Mouse (Mus musculus) adrenal gland, postnatal 10 days (tissue): ENCODE data around the gene Nudt9. TPM values are rescaled to one million over a fixed set of nuclear protein-coding genes. Genes with fewer than 3 reads are reported as not detected.
A peak's percentile ranks its signal among the peaks of the same experiment; 100 is the strongest.
"Not testable (repeated sequence)": the region's sequence is repeated elsewhere in the genome, so short reads cannot be mapped to it uniquely, and the experiment has no call there.

Experiments used
- DNase-seq: peaks from one replicate; pipeline ENCODE4 v3.0.0; 2021; ENCODE audit warnings: mixed read lengths
- long read RNA-seq, 2 experiments: library from polyadenylated mRNA; stranded (forward); transcript quantifications; one replicate each; pipeline ENCODE4 v2.0.0; 2021
- total RNA-seq, 2 experiments: library from RNA; stranded (reverse); gene quantifications; 2 replicates each; pipeline ENCODE4 v1.2.3; 2021

Nudt9 gene
- total RNA-seq: 10 to 100 TPM; 52.0 to 53.2 TPM
- long read RNA-seq, experiment 1, transcript Nudt9-201 (8 exons, 1,488 nt): major isoform, 84 of 116 reads
- long read RNA-seq, experiment 1, partial matches to known transcripts: 8 of 116 reads
- long read RNA-seq, experiment 1, other reads (novel, unspliced or antisense): 24 of 116 reads
- long read RNA-seq, experiment 2, transcript Nudt9-201 (8 exons, 1,488 nt): major isoform, 49 of 67 reads
- long read RNA-seq, experiment 2, partial matches to known transcripts: 2 of 67 reads
- long read RNA-seq, experiment 2, other reads (novel, unspliced or antisense): 16 of 67 reads

DNA sequence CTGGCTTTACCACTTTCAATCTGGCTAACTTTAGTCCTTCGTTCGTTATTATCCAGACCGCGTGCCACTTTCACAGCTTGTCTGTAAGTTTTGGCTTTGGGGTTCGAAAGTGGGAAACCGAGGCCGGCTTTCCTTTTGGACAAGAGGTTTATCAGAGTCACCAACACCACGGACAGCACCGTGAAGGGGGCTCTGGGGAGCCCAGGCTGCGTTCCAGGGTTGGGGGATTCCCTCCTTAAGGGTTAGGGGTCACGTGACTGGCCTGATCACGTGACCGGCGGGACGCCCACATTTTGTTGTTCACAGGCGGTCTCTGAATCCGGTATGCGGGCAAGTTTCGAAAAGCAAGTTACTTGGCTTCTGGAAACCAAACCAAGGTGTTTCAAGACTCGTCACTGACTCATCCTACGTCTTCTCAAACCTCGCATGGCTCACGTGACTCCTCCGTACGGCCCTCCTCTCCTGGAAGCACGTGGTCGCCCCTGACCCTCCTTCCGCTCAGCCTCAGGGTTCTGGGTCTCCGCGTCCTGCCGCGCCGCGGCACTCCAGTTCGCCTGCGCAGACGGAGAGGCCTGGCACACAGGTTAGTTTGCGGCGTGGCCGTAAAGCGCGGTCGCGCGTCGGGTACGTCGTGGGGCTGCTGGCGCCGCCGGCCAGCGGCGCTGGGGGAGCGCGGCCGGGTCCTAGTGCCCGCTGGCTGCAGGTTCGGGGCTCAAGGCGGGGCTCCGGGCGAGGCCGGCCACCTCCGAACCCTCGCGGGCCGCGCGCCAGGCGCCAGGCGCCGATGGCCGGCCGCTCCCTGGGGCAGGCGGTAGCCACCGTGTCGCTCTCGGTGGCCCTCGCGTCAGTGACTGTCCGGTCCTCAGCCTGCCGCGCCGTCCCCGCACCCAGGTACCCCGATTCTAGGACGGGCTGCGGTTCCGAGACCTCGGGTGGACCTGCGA is at the start of gene Nudt9:
Gene Nudt9 (plus strand): TSS at position 51 of the 944 bp plus-strand sequence.
- DNase-seq: peak; percentile 97

DNA sequence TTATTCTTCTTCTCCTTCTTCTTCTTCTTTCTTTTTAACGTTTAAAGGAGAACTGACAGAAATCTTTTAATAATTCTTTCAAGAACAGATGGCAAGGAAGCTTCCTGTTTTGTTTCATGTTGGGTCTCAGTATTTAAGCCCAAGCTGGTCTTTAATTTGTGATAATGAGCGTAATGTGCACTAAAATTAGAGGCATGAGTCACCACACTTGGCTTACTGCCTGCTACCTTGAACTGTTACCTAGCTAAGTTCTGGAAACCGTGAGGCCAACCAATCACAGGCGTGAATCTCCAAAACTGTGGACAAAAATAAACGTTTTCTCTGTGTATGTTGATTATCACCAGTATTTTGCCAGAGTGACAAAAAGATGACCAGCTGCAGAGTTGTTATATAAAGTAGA is 47.4 kb upstream of the Nudt9 start:
- DNase-seq: peak; percentile 64

DNA sequence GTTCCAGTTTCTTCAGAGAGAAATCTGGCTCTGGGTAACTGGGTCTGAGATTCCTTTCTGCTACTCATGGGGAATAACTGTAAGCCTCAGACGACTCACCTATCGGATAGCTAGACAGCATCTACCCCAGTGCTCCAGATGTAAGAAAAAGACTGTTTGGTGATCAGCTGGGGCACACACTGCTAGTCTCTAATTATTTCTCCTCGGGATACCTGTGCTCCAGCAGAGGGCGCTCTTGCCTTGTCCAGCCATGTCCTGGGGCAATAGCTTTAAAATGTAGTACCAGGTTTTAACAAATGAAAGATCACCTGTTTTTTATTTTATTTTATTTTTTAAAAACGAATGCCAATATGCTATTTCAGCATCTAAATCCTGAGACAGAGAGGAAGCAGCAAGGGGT is 46.4 kb upstream of the Nudt9 start:
- DNase-seq: peak; percentile 90

DNA sequence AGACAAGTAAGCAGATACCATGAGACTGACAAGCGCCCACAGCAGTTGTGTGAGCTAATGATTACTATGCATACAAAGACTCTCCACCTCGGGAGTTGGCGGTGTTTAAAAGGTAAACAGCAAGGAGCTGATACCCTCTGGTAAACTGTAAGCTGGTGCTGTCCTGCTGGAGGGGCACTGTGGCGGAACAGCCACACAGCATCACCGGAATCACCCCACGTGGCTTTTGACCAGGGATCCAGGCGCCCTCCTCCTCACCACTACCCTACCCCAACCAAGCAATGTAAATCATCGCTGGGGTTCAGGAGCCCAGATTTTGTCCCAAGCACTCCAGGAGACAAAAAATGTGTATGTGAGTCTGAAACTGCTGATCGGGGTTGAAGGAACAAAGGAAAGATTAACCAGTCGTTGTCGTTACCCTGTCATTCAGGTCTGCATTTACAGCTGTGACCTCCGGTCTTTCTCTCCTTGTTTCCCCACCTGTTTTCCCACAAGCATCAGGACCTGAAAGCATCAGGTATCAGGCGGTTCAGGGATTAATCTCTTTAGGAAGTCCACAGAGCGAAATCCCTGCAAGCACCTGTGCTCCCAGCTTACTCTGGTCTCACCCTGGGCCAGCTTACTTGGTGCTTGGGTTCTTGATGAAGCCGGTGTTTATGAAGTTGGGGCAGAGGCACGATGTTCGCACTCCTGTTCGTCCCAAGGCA is 43.4 kb upstream of the Nudt9 start:
- no peak for DNase-seq

DNA sequence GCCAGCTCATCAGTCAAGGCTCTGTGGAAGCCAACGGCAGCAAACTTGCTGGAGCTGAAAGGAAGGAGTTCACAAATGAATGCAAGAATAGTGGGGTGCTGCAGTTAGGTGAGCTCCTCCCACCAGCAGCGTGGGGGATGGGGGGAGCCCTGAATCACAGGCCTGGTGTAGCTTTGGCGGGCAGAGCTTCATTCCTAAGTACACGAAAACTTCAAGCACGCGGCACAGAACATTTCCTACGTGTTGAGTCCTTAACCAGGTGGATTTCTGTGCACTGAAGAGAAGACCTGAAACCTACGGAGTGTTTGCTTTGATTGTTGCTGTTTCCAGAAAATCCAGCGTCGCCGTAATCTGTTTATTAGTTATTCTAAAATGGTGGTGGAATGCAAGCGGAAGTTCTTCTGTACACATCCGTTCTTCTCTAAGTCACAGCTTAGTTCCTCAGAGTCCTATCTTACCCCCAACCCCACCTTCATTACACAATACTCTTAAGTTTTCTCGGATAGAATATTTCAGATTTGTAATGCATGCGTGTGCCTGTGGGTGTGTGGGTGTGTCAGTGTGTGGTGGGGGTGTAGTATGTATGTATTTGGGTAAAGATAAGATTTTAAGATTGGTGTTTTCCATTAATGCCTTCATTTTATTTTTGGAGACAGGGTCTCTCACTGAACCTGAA is 42.7 kb upstream of the Nudt9 start:
- no peak for DNase-seq

DNA sequence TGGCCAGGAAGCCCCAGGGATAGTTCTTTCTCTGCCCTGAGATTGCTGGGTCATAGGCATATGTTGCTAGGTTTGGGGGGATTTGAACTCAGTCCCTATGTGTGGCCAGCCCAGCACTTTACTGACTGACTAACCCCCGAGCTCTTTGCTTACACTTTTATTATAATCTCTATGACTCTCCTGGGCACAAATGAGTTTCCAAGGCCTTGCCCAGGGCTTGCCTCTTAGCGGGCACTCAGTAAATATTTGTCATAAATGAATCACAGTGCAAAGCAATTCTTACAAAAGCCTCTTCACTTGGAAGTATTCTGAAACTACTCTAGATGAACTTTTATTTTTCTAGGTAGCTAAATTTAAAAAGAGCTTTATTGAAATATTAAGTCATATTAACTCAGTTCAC is 42.2 kb upstream of the Nudt9 start:
- DNase-seq: no peak

DNA sequence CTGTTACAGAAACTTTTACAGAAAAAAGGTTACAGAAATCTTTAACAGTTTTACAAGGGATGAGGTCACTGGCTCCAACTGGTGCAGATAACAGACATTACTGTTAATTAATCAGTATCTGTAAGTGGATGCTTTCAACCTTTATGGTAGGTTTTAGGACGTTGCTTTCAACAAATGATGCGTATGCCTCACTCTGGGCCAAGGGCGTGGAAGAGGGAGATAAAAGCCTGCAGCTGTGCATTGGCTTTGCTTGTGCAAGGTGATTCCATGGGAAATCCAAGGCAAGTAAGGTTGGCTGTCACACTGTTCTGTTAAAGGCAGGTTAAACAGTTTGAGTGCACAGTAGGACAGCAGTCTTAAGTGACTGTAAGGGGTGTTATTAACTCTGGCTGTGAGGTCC is 39.3 kb upstream of the Nudt9 start:
- DNase-seq: no peak

DNA sequence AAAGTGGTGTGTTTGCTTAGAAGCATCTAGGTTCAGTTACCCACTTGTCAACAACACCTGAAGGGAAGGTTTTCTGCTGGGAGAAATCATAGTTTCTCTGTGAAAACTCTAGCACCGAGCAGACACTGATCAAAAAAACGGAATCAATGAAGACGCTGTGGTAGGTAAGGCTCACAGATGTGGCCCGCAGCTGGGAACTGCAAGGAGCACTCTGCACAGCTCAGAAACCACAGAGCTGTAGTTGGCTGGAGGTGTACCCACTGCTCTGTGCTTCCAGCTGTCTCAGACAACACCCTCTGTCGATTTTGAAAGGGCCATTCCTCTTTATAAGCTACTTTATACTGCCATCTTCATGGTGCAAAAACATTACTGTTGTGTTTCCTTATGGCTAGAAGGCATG is 38.3 kb upstream of the Nudt9 start:
- DNase-seq: no peak

DNA sequence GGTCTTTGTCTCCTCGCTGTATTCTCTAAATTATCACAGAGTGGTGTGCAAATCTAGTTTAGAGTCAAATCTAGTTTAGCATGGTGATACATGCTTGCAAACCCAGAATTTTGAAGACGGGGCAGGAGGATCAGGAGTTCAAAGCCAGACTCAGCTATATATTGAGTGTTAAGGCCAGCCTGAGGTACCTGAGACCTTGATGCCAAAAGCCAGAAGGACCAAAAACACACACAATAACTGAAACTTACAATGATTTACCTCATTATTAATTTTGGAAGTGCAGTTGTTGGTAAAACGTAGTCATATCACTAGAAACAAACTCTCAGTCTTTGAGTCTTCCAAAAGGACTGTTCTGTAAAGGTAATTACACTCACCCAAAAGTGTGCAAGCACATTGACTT is 36.7 kb upstream of the Nudt9 start:
- no peak for DNase-seq

DNA sequence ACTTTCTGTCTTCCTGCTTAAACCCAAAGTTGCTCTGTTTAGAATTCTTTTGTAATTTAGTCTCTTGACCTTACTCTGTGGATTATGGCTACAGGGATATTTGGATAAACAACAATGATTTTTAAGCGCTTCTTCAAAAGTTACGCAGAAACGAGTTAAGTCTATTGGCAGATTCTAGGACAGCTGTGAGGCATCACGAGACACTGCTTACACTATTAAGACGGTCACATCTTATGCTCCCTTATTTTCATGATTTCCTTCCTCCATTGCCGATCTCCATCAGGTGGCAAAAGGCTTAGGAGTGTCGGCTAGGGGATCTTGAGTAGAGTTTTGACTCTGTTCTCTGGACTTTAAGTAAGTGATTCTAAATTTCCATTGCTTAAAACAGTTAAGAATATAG is 35.8 kb upstream of the Nudt9 start:
- DNase-seq: no peak

DNA sequence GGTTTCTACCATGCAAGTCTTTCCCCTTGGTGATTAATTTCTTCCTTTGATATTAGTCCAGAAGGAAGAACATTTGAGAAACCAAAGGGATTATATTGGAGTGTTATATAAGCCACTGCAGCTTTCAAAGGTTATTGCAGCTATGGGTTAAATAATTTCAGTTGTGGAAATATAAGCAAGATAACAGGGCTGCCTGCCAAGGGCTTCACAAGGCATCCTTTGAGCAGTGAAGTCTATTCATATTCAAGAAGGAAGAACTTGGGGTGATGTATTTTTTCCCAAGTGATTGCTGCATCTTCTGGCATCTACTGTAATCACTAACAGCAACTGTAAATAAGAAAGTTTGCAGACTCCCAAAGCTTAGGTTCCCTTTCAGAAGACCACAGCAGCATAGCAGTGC is 34.7 kb upstream of the Nudt9 start:
- no peak for DNase-seq

DNA sequence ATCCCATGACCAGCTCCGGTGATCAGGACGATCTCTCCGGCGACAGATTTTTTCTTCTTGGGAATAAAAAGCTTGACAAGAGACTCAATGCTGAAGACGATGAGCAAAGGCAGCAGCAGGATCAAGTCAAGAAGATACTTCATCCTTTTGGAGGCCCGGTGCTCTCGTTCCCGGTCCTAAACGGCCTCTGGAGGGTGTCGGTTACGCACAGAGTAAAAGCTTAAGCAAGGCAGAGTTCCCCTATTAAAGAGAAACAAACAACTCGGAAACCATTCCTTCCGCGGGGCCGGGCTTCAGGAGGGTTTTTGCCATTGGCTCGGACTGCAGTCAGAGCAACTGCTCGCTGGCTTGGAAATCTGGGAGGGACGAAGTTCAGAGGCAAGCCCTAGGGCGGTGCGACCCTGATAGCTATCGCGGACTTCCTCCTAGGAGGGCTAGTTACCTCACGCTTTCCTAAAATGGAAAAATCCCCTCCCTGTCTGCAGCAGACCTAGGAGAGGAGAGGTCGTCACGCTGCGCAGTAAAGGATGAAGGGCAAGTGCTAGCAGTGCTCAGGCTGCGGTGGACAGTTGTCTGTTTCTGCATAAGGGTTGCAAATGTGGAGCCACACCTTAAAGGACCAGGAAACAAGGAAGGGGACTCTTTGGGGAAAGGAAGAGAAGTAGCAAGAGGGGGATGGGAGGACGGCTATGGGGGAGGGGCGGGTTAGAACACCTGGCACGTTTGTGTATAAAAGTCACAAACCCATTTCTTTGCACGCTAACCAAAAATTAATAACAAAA is 24.3 kb upstream of the Nudt9 start, which contains the start of gene Hsd17b11:
Gene Hsd17b11 (minus strand): TSS at position 323 of the 782 bp plus-strand sequence.
- DNase-seq: peak; percentile 91

DNA sequence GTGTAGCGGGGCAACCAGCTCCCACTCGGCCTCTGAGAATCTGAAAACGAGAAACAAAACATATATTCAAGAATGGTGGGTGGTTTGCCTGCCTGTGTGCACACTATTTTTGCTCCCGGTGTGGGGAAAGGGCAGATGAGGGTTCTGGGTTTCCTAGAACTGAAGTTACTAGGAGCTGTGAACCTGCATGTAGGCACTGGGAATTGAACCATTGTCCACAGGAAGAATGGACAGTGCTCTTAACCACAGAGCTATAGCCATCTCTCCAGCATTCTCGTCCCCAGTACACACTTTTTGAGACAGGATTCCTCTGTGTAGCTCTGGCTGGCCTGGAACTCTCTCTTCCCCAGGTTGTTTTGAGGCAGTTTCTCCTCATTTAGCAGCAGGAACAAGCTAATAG is 23.5 kb upstream of the Nudt9 start:
- no peak for DNase-seq

DNA sequence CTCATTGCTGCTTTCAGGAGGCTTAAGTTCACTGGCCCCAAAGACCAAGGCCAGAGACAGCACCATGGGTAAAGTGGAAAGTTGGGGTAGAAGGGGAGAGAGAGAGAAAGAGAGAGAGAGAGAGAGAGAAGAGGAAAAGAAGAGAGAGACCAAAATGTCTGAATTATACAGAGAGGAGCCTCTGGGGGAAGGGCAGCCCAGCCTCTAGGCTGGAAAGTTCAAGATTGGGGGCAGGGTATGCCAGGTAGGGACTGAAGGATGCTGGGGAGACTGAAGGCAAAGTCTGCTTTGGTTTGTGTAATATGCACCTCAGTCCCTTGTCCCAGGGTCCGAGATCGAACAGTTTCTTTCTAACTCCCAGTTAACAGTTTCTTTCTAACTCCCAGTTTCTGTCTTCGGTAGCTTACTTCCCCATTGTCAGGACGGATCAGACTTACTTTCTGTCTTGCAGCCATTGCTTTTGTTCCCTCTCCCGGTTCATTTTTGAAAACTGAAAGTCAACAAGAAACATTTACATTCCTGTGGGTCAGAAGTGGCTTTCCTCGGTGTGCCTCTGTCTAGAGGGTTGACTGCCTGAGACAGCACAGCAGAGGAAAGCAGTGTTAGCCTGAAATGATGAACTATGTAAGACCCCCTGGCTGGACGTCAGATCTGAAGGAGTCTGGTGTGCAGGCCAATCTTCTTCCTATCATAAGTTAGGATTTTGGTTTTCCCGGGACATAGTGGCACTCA is 22.7 kb upstream of the Nudt9 start:
- DNase-seq: no peak

DNA sequence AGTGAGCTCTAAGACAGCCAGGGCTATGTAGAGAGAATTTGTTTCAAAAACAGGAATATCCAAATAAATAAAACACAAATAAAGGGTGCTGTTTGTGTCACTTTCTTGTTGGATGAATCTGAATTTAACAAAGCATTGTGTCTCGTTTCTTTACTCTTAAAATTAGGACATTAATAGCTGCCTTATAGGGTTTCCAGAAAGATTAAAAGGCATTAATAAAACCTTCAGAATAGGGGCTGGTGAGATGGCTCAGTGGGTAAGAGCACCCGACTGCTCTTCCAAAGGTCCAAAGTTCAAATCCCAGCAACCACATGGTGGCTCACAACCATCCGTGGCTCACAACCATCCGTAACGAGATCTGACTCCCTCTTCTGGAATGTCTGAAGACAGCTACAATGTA is 21.9 kb upstream of the Nudt9 start:
- DNase-seq: not testable (repeated sequence)

DNA sequence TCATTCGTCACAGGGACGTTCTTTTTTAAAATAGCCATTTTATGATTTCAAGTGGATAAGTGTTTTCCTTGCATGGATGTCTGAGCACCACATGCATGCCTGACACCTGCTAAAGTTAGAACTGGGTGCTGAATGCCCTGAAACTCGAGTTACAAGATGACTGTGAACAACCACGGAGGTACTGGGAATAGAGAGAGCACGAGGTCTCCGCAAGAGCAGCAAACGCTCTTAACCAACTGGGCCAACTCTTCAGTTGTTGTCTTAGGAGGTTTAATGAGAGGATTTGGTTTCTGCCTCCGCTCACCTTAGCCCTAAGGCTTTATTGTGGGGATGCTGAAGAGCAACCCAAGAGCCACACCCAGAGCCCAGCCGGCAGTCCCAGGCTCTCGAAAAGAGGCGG is 21.3 kb upstream of the Nudt9 start:
- DNase-seq: no peak

DNA sequence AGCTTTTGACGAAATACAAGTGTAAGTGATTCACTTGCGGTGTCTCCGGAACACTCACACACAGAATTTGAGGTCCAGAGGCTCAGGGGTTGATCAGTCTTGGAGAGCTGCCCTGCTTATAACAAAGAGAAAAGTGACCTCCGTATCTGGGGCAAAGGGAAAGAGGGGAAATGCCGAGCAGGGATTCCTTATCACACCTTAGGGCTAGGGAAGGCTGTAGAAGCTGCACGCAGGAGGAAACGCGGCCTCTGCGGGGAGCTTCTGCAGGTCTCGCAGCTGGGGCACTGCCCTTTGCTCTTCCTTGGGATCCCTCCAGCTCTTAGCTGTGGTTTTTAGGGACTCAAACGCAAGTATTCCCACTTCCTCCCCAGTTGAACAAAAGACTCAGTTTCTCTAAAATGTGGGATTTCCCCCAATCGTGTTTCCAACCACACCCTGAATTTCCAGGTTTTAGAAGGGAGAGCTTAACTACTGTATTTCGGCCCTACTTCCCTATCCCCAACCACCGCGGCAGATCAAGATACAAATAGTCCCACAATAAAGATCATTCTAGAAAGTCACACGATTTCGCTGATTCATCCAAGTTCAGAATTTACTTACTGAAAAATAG is 20.8 kb upstream of the Nudt9 start:
- peak; percentile 20 for DNase-seq

DNA sequence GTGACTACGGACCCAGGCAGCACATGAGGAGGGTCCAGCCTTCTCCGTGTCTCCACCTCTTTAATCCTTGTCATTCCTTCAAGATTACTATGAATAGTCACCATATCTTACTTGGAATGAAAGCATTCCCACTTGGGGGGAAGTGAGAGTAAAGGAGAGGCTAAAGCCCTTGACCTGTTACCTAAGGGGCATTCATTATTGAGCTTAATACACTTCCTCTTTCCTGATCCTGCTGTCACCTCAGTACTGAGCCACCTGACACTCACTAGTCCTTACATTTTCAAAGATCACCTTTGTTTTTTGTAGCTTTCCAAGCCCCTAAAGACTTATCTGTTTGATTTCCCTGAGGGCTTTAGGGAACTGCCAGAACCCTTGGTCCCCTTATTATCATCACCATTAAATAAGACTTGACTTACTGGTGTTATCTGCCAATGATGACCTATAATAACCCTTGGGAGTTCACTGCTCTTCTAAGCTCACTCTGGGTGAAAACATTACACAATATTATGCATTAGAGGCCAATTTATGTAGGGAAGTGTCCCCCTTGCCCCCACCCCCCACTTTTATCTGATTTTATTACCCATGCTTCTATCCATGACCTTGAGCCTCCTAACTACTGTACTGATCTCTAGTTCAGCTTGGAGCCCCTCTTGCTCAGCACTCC is 13.5 kb upstream of the Nudt9 start:
- DNase-seq: no peak

DNA sequence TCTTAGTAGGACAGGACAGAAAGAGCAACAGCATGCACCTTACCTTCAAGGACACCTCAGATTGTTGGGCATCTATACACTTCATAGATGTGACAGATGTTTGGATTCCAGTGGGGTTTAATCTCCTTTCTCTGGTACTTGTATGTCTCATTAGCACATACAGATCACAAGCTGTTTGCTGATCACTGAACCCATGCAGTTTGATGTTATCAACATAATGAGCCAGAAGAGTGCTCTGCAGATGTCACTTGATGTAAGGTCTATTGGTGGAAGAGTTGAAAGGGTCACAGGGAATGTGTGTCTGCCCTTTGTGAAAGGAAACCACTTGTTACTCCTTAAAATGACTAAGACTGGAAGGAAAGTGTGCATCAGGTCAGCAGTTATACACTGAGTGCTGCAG is 11.0 kb upstream of the Nudt9 start:
- no peak for DNase-seq

DNA sequence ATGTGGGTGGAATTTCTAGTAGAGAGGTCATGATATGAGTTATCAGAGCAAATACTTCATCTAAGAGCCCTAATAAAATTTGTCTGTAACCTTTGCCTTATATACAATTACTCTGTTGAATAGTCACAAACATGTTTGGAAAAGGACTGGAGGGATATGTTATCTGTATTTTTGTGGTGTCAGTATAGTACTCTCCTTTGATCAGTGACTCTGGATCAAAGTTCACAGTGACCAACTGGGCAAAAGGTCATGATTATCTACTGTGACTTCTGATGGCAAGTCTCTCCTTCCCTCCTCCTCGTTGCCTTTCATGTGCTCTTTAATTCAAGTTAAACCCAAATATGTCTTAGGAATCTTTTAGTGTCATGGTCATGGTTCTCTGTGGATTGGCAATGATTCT is 10.3 kb upstream of the Nudt9 start:
- DNase-seq: no peak
